Mouse (Mus musculus): ENCODE data around the gene Coil. TPM values are rescaled to one million over a fixed set of nuclear protein-coding genes. Genes with fewer than 3 reads are reported as not detected.

Coil gene
- polyA plus RNA-seq (2012; rRNA removed), result 18.8 and 19.3 TPM in 2 replicates

DNA sequence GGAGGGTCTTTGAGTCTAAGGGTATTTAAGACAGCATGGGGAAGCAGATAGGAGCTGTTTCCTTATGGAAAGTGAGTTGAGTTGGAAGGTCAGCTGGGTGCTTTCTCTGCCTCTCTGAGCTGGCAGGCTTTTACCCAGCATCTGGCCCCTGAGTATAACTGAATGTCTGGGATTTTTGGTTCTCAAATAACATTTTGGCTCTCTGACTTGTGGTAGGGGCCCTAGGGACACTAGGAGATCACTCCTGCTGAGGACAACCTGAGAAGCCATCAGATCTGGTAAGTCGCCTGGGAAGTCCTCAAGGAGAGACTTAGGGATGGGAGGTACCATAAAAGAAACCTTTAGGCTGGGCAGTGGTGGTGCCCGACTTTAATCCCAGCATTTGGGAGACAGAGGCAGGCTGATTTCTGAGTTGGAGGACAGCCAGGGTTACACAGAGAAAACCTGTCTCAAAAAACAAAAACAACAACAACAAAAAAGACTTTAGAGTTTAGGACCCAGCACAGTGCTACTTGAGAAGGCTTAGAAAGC, at the start of gene Coil:
Coil (plus strand) TSS at position 51 of the 531 bp plus-strand sequence.
- no peak within 1 kb of the TSS for H3K4me3 ChIP-seq (ENCODE audit: insufficient read depth, low read length)
- no peak within 1 kb of the TSS for H3K27ac ChIP-seq (ENCODE audit: insufficient read depth, low read length)
- peaks cover 2% of the 10 kb centered on the region; the same call in 1 of the 2 replicates for H3K4me1 ChIP-seq (ENCODE audit: control insufficient read depth, insufficient read depth, low read length)
- TF ChIP-seq POLR2A (IDR thresholded peaks at IDR 0.05; ENCODE audit: extremely low read depth, insufficient read depth, low read length), result no peak
- no peak for TF ChIP-seq CTCF (IDR thresholded peaks at IDR 0.05; ENCODE audit: extremely low read depth, insufficient read depth, low read length)

DNA sequence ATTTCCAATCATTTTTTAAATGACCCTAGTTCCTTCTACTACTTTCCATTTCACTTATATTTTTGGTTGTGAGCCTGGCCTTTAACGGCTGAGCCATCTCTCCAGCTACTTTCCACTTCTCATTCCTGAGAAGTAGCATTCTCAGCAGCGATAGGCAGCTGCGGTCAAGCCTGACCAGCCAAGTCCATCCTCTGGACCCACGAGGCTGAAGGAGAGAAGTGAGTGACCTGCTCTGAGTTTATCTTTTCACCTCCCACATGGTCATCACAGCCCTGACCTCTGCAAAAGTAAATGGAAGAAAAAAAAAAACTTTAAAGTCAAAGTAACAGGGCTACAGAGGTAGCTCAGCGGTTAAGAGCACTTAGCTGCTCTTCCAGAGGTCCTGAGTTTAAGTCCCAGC, 43.5 kb upstream of the Coil start:
- no peak overlapping the region for H3K4me3 ChIP-seq (ENCODE audit: insufficient read depth, low read length)
- no peak overlapping the region for H3K27ac ChIP-seq (ENCODE audit: insufficient read depth, low read length)
- H3K4me1 ChIP-seq (ENCODE audit: control insufficient read depth, insufficient read depth, low read length), result no peaks in the 10 kb centered on the region
- TF ChIP-seq POLR2A (IDR thresholded peaks at IDR 0.05; ENCODE audit: extremely low read depth, insufficient read depth, low read length), result no peak
- TF ChIP-seq CTCF (IDR thresholded peaks at IDR 0.05; ENCODE audit: extremely low read depth, insufficient read depth, low read length), result no peak

DNA sequence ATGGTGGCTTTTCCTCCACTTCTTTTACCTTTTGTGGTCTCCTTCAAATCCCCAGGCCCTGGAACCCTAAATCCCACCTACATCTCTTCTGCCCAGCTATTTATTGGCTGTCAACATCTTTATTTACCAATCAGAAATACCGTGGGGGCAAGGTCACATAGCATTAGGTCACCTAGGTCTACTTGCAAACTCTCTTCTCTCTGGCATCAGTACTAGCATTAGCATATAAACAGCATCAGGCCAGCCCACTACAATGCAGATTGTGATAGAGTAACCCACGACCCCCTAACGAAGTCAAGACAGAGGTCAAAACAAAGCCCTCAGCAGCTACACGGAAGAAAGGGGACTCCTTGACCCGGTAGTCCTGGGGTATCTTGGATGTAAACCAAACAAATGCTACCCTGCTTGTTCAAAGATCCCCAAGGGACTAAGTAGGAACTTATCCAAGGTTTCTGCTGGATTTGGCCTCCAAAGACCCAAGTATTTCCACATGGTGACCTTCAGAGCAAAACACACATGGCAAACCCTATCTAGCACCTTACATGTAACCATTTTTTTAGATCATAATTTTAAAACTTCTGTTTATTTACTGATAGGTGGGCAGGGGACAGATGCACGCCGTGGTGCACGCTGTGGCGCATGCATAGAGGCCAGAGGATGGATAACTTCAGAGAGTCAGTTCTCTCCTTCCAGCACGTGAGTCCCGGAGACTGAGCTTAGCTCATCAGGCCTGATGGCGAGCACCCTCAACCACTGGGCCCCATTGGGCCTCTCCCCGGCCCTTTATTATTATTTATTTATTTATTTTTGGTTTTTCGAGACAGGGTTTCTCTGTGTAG, 38.1 kb upstream of the Coil start:
- TF ChIP-seq CTCF (IDR thresholded peaks at IDR 0.05; ENCODE audit: extremely low read depth, insufficient read depth, low read length), result no peak
- Histone ChIP-seq H3K27ac (ENCODE audit: insufficient read depth, low read length) (no peak overlapping the region), H3K4me1 (ENCODE audit: control insufficient read depth, insufficient read depth, low read length) (no peaks in the 10 kb centered on the region; the same call in 1 of the 2 replicates), H3K4me3 (ENCODE audit: insufficient read depth, low read length) (no peak overlapping the region)

DNA sequence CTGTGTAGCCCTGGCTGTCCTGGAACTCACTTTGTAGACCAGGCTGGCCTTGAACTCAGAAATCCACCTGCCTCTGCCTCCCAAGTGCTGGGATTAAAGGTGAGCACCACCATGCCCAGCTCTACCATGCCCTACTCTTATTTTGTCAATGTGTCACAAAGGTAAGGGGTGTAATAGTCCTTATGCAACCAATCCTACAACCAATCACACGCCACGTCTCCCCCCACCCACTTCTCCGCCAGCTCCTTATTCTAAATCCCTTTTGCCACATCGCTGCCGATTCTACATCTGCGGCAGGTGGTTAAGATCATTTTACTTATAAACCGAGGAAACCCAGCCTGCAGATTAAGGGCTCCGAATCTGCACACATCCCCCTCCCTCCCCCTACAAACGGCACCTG, 37.0 kb upstream of the Coil start:
- TF ChIP-seq POLR2A (IDR thresholded peaks at IDR 0.05; ENCODE audit: extremely low read depth, insufficient read depth, low read length) (no peak), CTCF (IDR thresholded peaks at IDR 0.05; ENCODE audit: extremely low read depth, insufficient read depth, low read length) (no peak)
- no peak overlapping the region for H3K27ac ChIP-seq (ENCODE audit: insufficient read depth, low read length)
- H3K4me1 ChIP-seq (ENCODE audit: control insufficient read depth, insufficient read depth, low read length), result no peaks in the 10 kb centered on the region; the same call in 1 of the 2 replicates
- no peak overlapping the region for H3K4me3 ChIP-seq (ENCODE audit: insufficient read depth, low read length)

DNA sequence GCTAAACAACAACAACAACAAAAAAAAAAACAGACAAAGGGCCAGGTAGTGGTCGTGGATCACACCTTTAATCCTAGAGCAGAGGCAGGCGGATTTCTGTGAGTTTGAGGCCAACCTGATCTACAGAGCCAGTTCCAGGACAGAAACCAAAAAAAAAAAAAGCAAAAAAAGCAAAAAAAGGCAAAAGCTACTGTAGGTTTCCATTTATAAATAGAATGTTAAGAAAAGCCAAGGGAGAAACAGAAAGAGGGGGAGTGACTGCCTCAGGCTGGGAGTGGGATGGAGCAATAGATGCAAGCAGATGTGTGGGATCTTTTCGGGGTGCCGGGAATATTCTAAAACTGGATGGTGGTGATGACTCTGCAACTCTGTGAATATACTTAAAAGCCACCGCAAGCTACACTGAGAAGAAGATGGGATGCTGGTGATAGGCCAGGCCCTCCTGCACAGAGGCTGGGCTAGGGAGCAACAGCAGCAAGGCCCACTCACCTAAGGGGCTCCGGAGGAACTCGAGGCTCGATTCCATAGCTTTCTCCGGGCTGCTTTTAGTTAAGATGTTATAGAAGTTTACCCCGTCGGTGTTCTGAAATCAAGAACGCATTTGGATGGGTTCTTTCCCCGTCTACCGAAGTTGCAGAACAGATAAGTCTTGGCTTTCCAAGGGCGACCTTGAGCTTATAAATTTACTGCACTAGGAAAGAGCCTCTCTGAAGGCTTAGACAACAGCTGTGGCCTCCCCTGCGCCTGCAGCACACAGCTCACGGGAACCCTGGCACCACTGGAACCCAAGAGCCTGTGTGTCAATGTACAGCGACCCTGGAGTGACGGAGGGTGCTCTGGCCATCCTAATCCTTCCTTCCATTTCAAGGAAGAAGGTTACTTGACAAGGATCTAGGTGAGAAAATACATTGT, 35.7 kb upstream of the Coil start:
- no peak overlapping the region for H3K4me3 ChIP-seq (ENCODE audit: insufficient read depth, low read length)
- TF ChIP-seq POLR2A (IDR thresholded peaks at IDR 0.05; ENCODE audit: extremely low read depth, insufficient read depth, low read length) (no peak), CTCF (IDR thresholded peaks at IDR 0.05; ENCODE audit: extremely low read depth, insufficient read depth, low read length) (no peak)
- H3K4me1 ChIP-seq (ENCODE audit: control insufficient read depth, insufficient read depth, low read length), result no peaks in the 10 kb centered on the region; the same call in 1 of the 2 replicates
- H3K27ac ChIP-seq (ENCODE audit: insufficient read depth, low read length), result no peak overlapping the region

DNA sequence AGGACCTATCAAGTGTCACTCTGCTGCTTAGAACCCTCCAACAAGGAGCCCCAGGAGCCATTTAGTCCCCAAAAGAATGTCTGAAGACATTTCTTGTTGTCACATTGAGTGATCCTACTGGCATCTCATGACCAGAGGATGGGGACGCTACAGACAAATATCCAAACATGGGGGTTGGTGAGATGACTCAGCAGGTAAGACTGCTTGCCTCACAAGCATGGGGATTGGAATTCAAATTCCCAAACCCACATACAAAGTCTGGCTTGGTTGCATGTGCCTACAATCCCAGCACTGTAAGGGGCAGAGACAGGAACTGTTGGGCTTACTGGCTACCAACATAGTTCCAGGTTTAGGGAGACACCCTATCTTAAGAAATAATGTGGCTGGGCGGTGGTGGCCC, 32.2 kb upstream of the Coil start:
- no peak overlapping the region for H3K27ac ChIP-seq (ENCODE audit: insufficient read depth, low read length)
- TF ChIP-seq POLR2A (IDR thresholded peaks at IDR 0.05; ENCODE audit: extremely low read depth, insufficient read depth, low read length) (no peak), CTCF (IDR thresholded peaks at IDR 0.05; ENCODE audit: extremely low read depth, insufficient read depth, low read length) (no peak)
- no peak overlapping the region for H3K4me3 ChIP-seq (ENCODE audit: insufficient read depth, low read length)
- H3K4me1 ChIP-seq (ENCODE audit: control insufficient read depth, insufficient read depth, low read length), result no peaks in the 10 kb centered on the region; the same call in 1 of the 2 replicates

DNA sequence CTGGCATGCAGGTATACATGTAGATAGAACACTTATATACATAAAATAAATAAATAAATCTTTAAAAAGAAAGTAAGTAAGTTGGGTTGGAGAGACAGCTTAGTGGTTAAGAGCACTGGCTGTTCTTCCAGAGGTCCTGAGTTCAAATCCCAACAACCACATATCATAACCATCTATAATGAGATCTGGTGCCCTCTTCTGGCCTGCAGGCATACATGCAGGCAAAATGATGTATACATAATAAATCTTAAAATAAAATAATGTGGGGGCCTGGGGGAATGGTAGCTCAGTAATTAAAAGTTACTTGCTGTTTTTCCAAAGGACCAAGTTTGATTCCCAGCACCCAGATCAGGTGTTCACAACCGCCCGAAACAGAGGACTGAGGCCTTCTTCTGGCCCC, 31.3 kb upstream of the Coil start:
- H3K4me3 ChIP-seq (ENCODE audit: insufficient read depth, low read length), result no peak overlapping the region
- no peaks in the 10 kb centered on the region; the same call in 1 of the 2 replicates for H3K4me1 ChIP-seq (ENCODE audit: control insufficient read depth, insufficient read depth, low read length)
- TF ChIP-seq CTCF (IDR thresholded peaks at IDR 0.05; ENCODE audit: extremely low read depth, insufficient read depth, low read length) (no peak), POLR2A (IDR thresholded peaks at IDR 0.05; ENCODE audit: extremely low read depth, insufficient read depth, low read length) (no peak)
- H3K27ac ChIP-seq (ENCODE audit: insufficient read depth, low read length), result no peak overlapping the region

DNA sequence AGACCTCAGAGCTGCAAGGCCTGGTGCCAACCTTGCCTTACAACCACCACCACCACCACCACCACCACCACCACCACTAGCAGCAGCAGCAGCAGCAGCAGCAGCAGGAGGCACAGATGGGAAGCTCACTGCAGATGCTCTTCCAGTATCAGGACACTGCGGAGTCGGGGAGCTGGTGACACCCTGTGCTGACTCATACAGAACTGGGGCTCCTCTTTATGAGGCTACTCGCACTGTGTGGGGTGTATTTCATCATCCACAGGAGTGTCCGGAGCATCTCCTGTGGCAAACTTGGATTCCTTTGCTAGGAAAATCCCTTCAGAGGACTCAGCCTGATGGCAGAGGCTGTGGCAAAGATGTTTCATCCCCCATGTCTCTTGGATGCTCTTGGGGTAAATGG, 30.4 kb upstream of the Coil start:
- no peaks in the 10 kb centered on the region; the same call in 1 of the 2 replicates for H3K4me1 ChIP-seq (ENCODE audit: control insufficient read depth, insufficient read depth, low read length)
- no peak overlapping the region for H3K27ac ChIP-seq (ENCODE audit: insufficient read depth, low read length)
- no peak overlapping the region for H3K4me3 ChIP-seq (ENCODE audit: insufficient read depth, low read length)
- TF ChIP-seq CTCF (IDR thresholded peaks at IDR 0.05; ENCODE audit: extremely low read depth, insufficient read depth, low read length), result no peak

DNA sequence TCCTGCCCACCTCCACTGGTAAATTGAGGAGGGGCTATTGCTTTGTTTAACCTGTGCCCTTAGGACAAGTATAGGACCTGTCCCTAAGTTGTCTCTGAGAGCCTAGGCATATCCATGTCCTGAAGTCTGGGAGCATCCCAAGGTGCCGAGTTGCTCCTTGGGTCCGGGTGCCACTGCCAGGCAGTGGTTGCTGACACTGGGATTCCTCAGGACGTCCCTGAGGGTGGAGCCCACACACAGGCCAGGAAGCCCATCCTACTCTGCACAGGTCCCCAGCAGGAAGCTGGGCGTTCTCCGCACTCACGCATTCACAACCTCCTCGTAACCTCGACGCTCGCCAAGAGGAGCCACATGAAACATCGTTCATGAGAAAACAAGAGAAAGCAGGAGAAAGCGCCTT, 28.6 kb upstream of the Coil start:
- Histone ChIP-seq H3K27ac (ENCODE audit: insufficient read depth, low read length) (no peak overlapping the region), H3K4me3 (ENCODE audit: insufficient read depth, low read length) (no peak overlapping the region), H3K4me1 (ENCODE audit: control insufficient read depth, insufficient read depth, low read length) (no peaks in the 10 kb centered on the region)
- TF ChIP-seq CTCF (IDR thresholded peaks at IDR 0.05; ENCODE audit: extremely low read depth, insufficient read depth, low read length), result no peak
- no peak for TF ChIP-seq POLR2A (IDR thresholded peaks at IDR 0.05; ENCODE audit: extremely low read depth, insufficient read depth, low read length)

Measured in cortical plate, adult 2 months (tissue).